Mouse (Mus musculus) liver, postnatal 0 days (tissue): Measurements from ENCODE around the gene Col6a5. TPM values are rescaled to one million over a fixed set of nuclear protein-coding genes. Genes with fewer than 3 reads are reported as not detected.

Experiments
- ATAC-seq: fragments of 200-750 bp; cut with Nextera tagmentation; 2 replicates; pipeline ENCODE4 v1.8.0; 2017; ENCODE audit warnings: mild to moderate bottlenecking, moderate library complexity
- DNase-seq: peaks from one replicate; pipeline ENCODE4 v3.0.0-alpha.2; 2016
- H3K27ac ChIP-seq: fragments of 300-500 bp; sonication (generic); 2 replicates; pipeline ENCODE4 v1.5.1; 2014; ENCODE audit warnings: antibody characterized with exemption, moderate library complexity, mild to moderate bottlenecking, low read depth
- H3K27me3 ChIP-seq: fragments of 300-500 bp; sonication (generic); 2 replicates; pipeline ENCODE4 v1.6.1; 2014; ENCODE audit warnings: low read length, control low read depth, mixed read lengths; ENCODE audit not compliant: insufficient read depth
- H3K36me3 ChIP-seq: fragments of 300-500 bp; sonication (generic); replicated peaks from 2 replicates; pipeline ENCODE4 v1.6.1; 2014; ENCODE audit warnings: mild to moderate bottlenecking, control low read depth, low read length, moderate library complexity, mixed read lengths; ENCODE audit not compliant: insufficient read depth
- H3K4me1 ChIP-seq: fragments of 300-500 bp; sonication (generic); 2 replicates; pipeline ENCODE4 v1.6.1; 2014; ENCODE audit warnings: antibody characterized with exemption, mild to moderate bottlenecking, control low read depth; ENCODE audit not compliant: insufficient read depth
- H3K4me2 ChIP-seq: fragments of 300-500 bp; sonication (generic); 2 replicates; pipeline ENCODE4 v1.6.1; 2014; ENCODE audit warnings: low read depth, mild to moderate bottlenecking, low read length, moderate library complexity, mixed read lengths
- H3K4me3 ChIP-seq: fragments of 300-500 bp; sonication (generic); 2 replicates; pipeline ENCODE4 v1.5.1; 2014; ENCODE audit warnings: low read depth, low read length
- H3K9ac ChIP-seq: fragments of 300-500 bp; sonication (generic); replicated peaks from 2 replicates; pipeline ENCODE4 v1.6.1; 2014; ENCODE audit warnings: mild to moderate bottlenecking, moderate library complexity
- H3K9me3 ChIP-seq: fragments of 300-500 bp; sonication (generic); 2 replicates; pipeline ENCODE4 v1.6.1; 2016; ENCODE audit warnings: mild to moderate bottlenecking, control low read depth, low read length, mixed read lengths
- CTCF ChIP-seq: sonication (generic); IDR thresholded peaks from 2 replicates; pipeline ENCODE4 v1.5.1; 2016; ENCODE audit warnings: antibody characterized with exemption, low read depth
- EP300 ChIP-seq: IDR thresholded peaks from 2 replicates; pipeline ENCODE4 v1.6.1; 2016; ENCODE audit warnings: antibody characterized with exemption, low read depth, mild to moderate bottlenecking
- WGBS: fragments of 180-500 bp; shearing (Covaris S2); extraction: QIAGEN DNeasy Blood & Tissue Kit; methylation state at CpG from one replicate; pipeline ENCODE4 v1.1.7; 2014; ENCODE audit not compliant: insufficient replicate concordance; 5-methylcytosine and 5-hydroxymethylcytosine counted together
- polyA plus RNA-seq: library from polyadenylated mRNA; unstranded; fragments of >200 nt; fragmentation: Nextera tagmentation; extraction: Ambion mirVana; gene quantifications from 2 replicates; pipeline ENCODE4 v1.2.1, GENCODE M21; 2015

Gene Col6a5
- polyA plus RNA-seq, 1 experiment from 2014 or later, result not detected

DNA sequence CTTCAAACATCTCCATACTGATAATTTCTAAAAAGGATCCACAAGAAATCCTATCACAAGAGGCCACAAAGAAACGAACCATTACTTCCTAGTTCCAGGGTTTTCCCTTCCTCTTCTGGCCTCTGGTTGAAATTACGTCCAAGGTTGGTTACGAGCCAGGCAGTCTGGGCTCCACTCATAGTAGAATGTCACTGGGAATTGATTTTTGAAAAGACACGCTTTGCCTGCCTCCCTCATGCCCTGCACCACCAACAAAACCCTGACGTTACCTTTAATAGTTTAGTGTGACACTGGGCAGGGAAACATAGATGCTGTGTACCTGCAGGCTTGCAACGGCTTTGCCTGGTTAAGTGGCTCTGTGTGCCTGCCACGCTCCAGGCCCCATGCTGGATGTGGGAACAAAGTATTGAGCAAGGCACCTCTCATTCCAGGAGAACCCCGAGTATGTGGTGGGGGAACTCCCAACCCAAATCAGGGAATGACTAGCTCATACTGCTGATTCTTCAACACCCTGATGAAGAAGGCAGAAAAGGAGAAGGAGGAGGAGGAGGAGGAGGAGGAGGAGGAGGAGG, 133.3 kb downstream of the Col6a5 start:
- Histone ChIP-seq H3K4me3 (no peak overlapping the region), H3K27ac (no peak overlapping the region), H3K27me3 (no peaks in the 10 kb centered on the region), H3K4me1 (no peaks in the 10 kb centered on the region), H3K4me2 (no peak overlapping the region), H3K9ac (no peak overlapping the region), H3K9me3 (no peaks in the 10 kb centered on the region), H3K36me3 (no peaks in the 10 kb centered on the region)
- ATAC-seq (no peak), DNase-seq (no peak)
- TF ChIP-seq EP300, result no peak
- TF ChIP-seq CTCF, result no peak
- WGBS, result 49% methylated on average over 8 of the region's 8 CpGs

DNA sequence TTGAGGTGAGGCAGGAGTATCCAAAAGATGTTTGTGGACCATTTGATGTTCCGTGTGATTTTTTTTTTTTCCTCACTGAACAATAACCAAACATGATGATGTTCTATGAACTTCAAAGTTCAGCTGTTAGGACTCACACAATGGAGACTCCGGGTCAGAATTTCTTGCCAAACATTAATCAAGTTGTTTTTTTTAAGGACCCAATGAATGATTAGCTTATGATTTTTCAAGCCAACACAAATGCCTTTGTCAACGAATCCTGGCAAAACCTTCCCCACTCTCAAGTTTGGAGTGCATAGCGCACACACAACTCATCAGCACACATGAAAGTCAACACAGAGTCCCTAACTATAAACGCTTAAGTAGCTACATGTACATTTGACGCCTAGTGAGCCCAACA, 139.7 kb downstream of the Col6a5 start:
- 80% methylated on average over 6 of the region's 6 CpGs for WGBS
- TF ChIP-seq CTCF (no peak), EP300 (no peak)

DNA sequence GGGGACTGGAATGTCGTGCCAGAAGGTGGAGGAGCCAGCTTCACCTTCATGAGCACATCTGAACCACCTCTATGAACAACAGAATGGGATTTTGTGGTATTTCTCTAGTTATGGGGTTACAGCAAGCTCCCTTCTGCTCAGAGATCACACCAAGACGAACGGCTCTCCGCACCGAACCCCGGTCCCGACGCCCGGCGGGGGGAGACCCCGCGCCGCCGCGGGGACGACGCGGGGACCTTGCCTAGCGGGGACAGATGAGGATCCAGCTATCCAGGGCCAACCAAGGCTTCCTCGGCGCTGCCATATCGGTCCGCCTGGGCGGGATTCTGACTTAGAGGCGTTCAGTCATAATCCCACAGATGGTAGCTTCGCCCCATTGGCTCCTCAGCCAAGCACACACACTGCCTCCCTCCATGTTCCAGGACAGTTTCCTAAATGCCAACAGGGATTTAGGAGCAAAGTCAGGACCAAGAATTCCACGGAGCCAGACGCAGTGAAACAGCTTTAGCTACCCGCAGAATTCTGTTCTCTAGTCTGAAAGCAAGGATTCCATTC, 141.2 kb downstream of the Col6a5 start:
- H3K36me3 ChIP-seq, result no peaks in the 10 kb centered on the region

More for the DNA sequence above, 139.7 kb downstream of the Col6a5 start:
- Histone ChIP-seq H3K4me1 (no peaks in the 10 kb centered on the region), H3K36me3 (no peaks in the 10 kb centered on the region), H3K4me2 (no peak overlapping the region), H3K27ac (no peak overlapping the region), H3K9ac (no peak overlapping the region), H3K27me3 (no peaks in the 10 kb centered on the region), H3K9me3 (no peaks in the 10 kb centered on the region), H3K4me3 (no peak overlapping the region)
- ATAC-seq (no peak), DNase-seq (no peak)

DNA sequence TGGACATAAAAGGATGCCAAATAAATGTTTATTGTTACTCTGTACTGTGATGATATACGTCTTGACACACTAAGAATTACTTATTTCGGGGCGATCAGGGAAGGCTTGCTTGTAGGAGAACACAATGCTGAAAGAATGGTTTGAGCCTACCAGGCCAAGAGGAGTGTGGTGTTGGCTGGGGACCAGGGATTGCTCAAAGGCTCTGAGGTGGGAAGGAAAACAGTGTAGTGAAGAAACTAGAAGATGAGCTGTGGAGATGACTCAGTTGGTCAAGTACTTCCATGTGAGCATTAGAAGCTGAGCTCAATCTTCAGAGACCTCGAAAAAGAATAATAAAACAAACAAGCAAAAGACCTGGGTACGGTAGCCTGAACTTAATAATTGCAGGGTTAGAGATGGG, 146.0 kb downstream of the Col6a5 start:
- Histone ChIP-seq H3K4me3 (no peak overlapping the region), H3K4me1 (no peaks in the 10 kb centered on the region), H3K27me3 (no peaks in the 10 kb centered on the region), H3K9ac (no peak overlapping the region), H3K27ac (no peak overlapping the region), H3K4me2 (no peak overlapping the region), H3K9me3 (no peaks in the 10 kb centered on the region), H3K36me3 (no peaks in the 10 kb centered on the region)
- 74% methylated on average over 5 of the region's 5 CpGs for WGBS
- ATAC-seq (no peak), DNase-seq (no peak)
- TF ChIP-seq CTCF (no peak), EP300 (no peak)

More for the DNA sequence above, 141.2 kb downstream of the Col6a5 start:
- 67% methylated on average over 29 of the region's 29 CpGs for WGBS
- no peaks in the 10 kb centered on the region for H3K27me3 ChIP-seq
- ATAC-seq, result peak; percentile 85
- no peaks in the 10 kb centered on the region for H3K4me1 ChIP-seq
- TF ChIP-seq CTCF, result no peak
- no peak for TF ChIP-seq EP300
- no peak overlapping the region for H3K27ac ChIP-seq
- no peak overlapping the region for H3K4me3 ChIP-seq
- H3K9ac ChIP-seq, result no peak overlapping the region
- DNase-seq, result no peak
- H3K9me3 ChIP-seq, result no peaks in the 10 kb centered on the region
- no peak overlapping the region for H3K4me2 ChIP-seq

DNA sequence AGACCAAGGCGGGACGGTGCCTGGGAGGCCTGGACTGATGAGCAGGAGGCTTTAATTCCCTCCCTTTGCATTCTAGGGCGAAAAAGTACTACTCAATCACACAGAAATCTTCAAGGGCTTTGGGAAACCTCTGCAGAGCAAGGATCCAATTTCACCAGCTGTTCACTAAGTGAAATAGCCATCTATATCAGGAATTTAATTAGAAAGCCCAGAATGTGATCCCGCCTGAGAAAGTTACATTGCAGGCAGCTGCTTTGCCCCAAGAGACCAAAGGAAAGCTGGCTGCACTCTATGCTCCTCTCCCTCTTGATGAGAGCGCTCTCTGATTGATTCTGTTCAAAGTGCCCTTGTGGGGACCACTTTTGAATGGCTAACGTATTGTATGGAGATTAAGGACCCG, 149.0 kb downstream of the Col6a5 start:
- H3K9ac ChIP-seq, result no peak overlapping the region
- no peak overlapping the region for H3K4me2 ChIP-seq
- H3K36me3 ChIP-seq, result no peaks in the 10 kb centered on the region
- H3K27me3 ChIP-seq, result no peaks in the 10 kb centered on the region
- 74% methylated on average over 7 of the region's 7 CpGs for WGBS
- TF ChIP-seq EP300 (no peak), CTCF (no peak)
- H3K4me3 ChIP-seq, result no peak overlapping the region
- DNase-seq (no peak), ATAC-seq (no peak)
- no peaks in the 10 kb centered on the region for H3K9me3 ChIP-seq
- no peaks in the 10 kb centered on the region for H3K4me1 ChIP-seq
- H3K27ac ChIP-seq, result no peak overlapping the region

DNA sequence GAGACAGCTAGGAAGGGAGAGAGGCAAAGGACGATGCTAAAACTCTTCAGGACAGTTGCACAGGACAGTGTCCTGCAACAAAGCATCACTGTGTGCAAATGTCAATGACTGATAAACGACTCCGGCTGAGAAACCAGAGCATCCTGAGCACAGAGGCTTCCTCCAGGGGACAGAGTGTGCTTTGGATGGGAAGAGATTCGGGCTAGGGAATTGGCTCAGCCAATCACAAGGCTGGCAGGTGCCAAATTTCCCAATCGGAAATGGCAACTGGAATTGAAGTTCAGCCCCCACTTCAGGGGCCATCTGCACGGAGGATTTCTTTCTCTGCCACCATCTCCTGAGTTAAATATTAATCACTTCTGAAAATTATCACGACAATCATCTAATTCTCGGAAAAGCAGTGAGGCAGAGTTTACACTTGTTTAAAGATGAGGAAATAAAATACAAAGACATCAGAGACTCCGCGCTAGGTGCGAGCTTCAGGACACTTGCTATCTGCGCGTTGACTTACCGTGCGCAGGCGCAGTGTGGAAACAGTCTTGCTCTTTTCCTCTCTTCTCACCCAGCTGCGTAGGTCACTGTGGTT, 151.4 kb downstream of the Col6a5 start:
- no peaks in the 10 kb centered on the region for H3K9me3 ChIP-seq
- TF ChIP-seq CTCF (no peak), EP300 (no peak)
- no peaks in the 10 kb centered on the region for H3K36me3 ChIP-seq
- no peak overlapping the region for H3K4me2 ChIP-seq
- ATAC-seq (peak; percentile 40; the same call in 1 of the 2 replicates), DNase-seq (no peak)
- H3K27ac ChIP-seq, result no peak overlapping the region
- WGBS, result 69% methylated on average over 17 of the region's 17 CpGs
- no peaks in the 10 kb centered on the region for H3K27me3 ChIP-seq
- H3K4me1 ChIP-seq, result no peaks in the 10 kb centered on the region
- H3K9ac ChIP-seq, result no peak overlapping the region
- H3K4me3 ChIP-seq, result no peak overlapping the region

Other genes starting within 250 kb of the Col6a5 start
- 0.08 and 0.14 TPM in 2 replicates for gene Col6a6, start 132.5 kb downstream of the Col6a5 start, polyA plus RNA-seq
- gene Col6a4, start 136.1 kb upstream of the Col6a5 start, polyA plus RNA-seq, result not detected in 2 replicates
- gene Glyctk, start 197.5 kb upstream of the Col6a5 start, polyA plus RNA-seq, result 41.4 and 46.5 TPM in 2 replicates
- gene Wdr82, start 210.3 kb upstream of the Col6a5 start, polyA plus RNA-seq, result 5.3 and 5.7 TPM in 2 replicates
- gene Ppm1m, start 239.1 kb upstream of the Col6a5 start, polyA plus RNA-seq, result 11.0 and 11.1 TPM in 2 replicates
- gene Twf2, start 242.5 kb upstream of the Col6a5 start, polyA plus RNA-seq, result 22.4 and 23.0 TPM in 2 replicates